Mouse (Mus musculus): ENCODE measurements around the gene Man1b1.

The Man1b1 gene

GRCm38 (mm10) chr2:25304657-25305541, 27.2 kb upstream of the Man1b1 start:
- DNase-seq (ENCODE audit: extremely low spot score, low read depth, low spot score): no peak

- no peak for DNase-seq (ENCODE audit: extremely low spot score, low read depth, low spot score)
Observed at GRCm38 (mm10) chr2:25305587-25306359, 26.4 kb upstream of the Man1b1 start.

- no peak for DNase-seq (ENCODE audit: extremely low spot score, low read depth, low spot score)
Observed at GRCm38 (mm10) chr2:25310180-25310579, 22.0 kb upstream of the Man1b1 start.

GRCm38 (mm10) chr2:25310969-25311368, 21.2 kb upstream of the Man1b1 start:
- no peak for DNase-seq (ENCODE audit: extremely low spot score, low read depth, low spot score)

GRCm38 (mm10) chr2:25311491-25311891, 20.6 kb upstream of the Man1b1 start:
- no peak for DNase-seq (ENCODE audit: extremely low spot score, low read depth, low spot score)

GRCm38 (mm10) chr2:25318119-25318966, 13.8 kb upstream of the Man1b1 start:
- DNase-seq (ENCODE audit: extremely low spot score, low read depth, low spot score): no peak

- no peak for DNase-seq (ENCODE audit: extremely low spot score, low read depth, low spot score)
Observed at GRCm38 (mm10) chr2:25318971-25319773, 13.0 kb upstream of the Man1b1 start, which contains the start of gene Grin1. Gene Grin1, minus strand, starts transcription at chr2:25319187.

- no peak for DNase-seq (ENCODE audit: extremely low spot score, low read depth, low spot score)
Observed at GRCm38 (mm10) chr2:25320084-25320483, 12.1 kb upstream of the Man1b1 start.

- no peak for DNase-seq (ENCODE audit: extremely low spot score, low read depth, low spot score)
Observed at GRCm38 (mm10) chr2:25326036-25326435, 6.1 kb upstream of the Man1b1 start.

- no peak for DNase-seq (ENCODE audit: extremely low spot score, low read depth, low spot score)
Observed at GRCm38 (mm10) chr2:25328440-25328839, 3.7 kb upstream of the Man1b1 start.

- DNase-seq (ENCODE audit: extremely low spot score, low read depth, low spot score): no peak
Observed at GRCm38 (mm10) chr2:25331470-25331869, 668 bp upstream of the Man1b1 start.

- DNase-seq (ENCODE audit: extremely low spot score, low read depth, low spot score): no peak
Observed at GRCm38 (mm10) chr2:25333569-25333968, 1.4 kb downstream of the Man1b1 start.

- no peak for DNase-seq (ENCODE audit: extremely low spot score, low read depth, low spot score)
Observed at GRCm38 (mm10) chr2:25338303-25338702, 6.2 kb downstream of the Man1b1 start.

- DNase-seq (ENCODE audit: extremely low spot score, low read depth, low spot score): no peak
Observed at GRCm38 (mm10) chr2:25348162-25348561, 16.0 kb downstream of the Man1b1 start.

GRCm38 (mm10) chr2:25349499-25349898, 17.4 kb downstream of the Man1b1 start:
- no peak for DNase-seq (ENCODE audit: extremely low spot score, low read depth, low spot score)

- no peak for DNase-seq (ENCODE audit: extremely low spot score, low read depth, low spot score)
Observed at GRCm38 (mm10) chr2:25350701-25351100, 18.6 kb downstream of the Man1b1 start.

GRCm38 (mm10) chr2:25354211-25354610, 22.1 kb downstream of the Man1b1 start:
- no peak for DNase-seq (ENCODE audit: extremely low spot score, low read depth, low spot score)

GRCm38 (mm10) chr2:25355419-25356066, 23.4 kb downstream of the Man1b1 start:
- no peak for DNase-seq (ENCODE audit: extremely low spot score, low read depth, low spot score)

GRCm38 (mm10) chr2:25356208-25357079, 24.3 kb downstream of the Man1b1 start, which contains the start of gene Dpp7:
Gene Dpp7, minus strand, starts transcription at chr2:25356359.
- DNase-seq (ENCODE audit: extremely low spot score, low read depth, low spot score): no peak

Measured in hindlimb bud, embryonic 11.5 days (tissue).